Mouse (Mus musculus): ENCODE measurements at regions not wholly inside any gene's neighbourhood (a gene's known extent, or its start where the extent isn't known, plus 50 kb on each side); places are given as distances from the start of the nearest gene placed in this dataset.

DNA sequence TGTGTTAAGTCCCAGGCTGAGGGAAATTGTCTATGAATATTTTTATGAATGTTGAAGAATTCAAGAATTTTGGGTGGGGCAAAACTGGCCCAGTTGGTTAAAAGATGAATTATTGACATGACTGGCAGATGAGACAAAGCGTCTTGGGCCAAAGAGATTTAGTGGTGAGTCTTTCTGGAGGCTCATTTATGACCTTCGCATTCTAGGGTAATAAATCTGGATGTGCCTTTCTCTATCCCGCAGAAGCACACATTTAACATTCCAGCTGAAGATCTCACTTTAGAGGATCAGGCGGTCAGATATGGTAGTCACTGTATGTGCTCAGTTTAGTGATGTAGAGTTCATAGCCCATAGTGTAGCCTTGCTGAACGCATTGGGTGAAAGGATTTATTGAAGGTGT is 296.9 kb upstream of the Gm21798 start:
- DNase-seq (ENCODE audit: low read depth): no peak

DNA sequence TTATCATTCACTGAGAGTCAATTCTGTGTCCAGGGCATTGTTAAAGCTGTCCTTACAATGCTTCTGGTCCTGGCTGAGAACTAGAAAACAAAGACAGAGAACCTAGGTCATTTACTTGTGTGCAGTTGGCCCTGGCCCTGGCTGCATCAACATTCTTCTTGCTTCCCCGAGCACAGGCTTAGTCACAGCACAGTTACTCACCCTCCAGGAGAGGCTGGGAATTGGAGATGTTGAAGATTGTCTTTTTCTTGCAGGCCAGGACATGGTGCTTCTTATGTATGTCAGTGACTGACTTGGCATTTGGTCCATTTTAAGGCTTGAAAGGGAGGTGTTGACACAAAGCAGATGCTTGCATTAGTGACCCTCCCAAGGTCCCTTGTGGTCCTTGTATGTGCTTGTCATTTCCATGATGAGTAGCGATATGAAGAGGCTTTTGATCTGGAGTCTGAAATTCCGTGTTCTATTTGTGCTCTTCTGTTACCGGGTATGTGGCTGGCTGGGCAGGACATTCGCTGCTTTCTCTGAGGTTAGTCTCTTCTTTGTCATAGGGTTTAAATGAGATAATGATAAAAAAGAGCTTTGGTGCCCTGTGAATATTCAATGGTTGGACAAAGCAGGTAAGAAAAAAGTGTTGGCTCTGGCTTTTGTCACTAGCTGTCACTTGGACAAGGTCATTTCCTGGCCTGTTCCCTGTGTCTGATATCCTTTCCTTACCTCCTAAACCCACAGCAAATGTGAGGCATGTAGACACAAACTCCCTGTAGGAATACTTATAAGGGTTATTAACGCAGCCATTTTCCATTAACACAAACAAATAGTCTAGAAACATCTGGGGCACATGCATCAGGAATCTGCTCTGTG is 285.0 kb upstream of the Gm21798 start:
- no peak for DNase-seq (ENCODE audit: low read depth)

DNA sequence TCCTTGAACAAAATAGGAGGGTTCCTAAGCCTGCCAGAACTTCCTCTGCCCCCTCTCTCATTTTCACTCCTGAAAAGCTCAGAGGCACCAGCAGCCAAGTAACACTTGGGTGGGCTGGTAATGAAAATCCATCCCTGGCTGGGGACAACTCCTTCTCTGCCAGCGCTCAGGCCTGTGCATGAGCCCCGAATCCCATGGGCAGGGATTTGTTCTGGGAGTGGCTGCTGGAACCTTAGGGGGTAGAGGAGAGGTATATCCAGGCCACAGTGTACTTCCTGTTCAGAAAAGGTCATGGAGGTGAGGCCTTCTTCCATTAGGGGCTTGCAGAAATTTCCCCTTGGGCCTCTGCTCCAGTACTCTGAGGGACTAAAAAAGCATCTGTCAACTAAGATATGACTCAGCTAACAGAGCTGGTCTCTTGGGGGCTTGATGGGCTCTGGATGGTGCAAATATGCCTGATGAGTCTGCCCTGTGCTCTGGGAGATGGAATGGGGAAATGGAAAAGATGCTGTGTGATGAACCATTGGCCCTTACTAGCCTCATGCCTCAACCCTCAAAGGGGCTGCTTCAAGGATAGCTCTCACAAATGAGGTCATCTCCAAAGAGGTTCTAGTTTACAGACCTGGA is 284.2 kb upstream of the Gm21798 start:
- no peak for DNase-seq (ENCODE audit: low read depth)

DNA sequence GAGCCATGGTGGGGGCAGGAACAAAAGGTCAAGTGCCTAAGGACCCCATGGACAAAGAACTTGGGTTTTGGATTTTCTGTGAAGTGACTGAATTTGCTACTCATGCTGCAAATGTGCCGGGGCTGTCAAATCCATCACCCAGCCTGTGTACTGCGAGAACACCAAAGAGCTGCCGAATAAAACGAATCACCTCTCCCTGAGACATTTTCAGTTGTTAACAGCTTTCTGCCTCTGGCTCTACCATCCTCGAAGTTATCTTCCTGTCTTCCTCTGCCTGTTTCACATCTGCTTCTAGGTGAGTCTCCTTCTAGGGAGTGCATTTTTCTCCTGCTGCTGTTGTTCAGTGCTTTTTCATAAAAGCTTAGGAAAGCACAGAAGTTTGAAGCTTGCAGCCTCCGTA is 283.3 kb upstream of the Gm21798 start:
- no peak for DNase-seq (ENCODE audit: low read depth)

DNA sequence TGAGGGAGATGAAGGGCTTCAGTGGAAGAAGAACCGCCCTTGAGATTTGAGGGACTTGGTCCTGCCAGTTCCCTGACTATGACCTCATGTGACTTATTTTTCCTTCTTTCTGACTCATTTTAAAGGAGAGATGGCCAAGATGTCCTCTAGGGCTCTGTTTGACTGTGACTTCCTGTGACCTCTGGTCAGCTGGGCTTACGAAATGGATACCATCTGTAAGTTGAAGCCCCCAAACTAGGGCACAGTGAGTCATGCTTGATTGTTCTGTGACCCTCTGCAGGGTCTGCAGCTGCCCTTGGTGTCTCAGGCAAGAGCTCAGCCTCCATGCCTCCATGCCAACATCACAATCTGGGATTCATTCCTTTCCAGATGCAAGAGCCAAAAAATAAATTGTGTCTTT is 282.3 kb upstream of the Gm21798 start:
- DNase-seq (ENCODE audit: low read depth): no peak

DNA sequence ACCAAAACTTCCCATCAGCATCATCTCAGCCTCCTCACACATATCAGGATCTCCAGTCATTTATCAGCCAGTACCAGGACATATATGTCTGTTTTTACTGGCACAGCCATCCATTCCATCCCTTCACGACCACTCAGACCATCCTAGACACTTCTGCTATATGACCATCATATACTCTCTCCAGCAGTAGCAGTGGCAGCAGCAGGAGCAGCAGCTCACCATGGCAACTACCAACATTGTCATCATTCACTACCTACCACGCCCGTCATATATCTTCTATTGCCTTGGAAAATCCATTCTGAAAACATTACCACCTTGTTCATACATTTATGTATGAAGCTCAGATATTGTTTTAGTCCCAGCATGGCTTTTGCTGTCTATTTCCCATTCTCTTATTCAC is 276.1 kb upstream of the Gm21798 start:
- DNase-seq (ENCODE audit: low read depth): no peak

DNA sequence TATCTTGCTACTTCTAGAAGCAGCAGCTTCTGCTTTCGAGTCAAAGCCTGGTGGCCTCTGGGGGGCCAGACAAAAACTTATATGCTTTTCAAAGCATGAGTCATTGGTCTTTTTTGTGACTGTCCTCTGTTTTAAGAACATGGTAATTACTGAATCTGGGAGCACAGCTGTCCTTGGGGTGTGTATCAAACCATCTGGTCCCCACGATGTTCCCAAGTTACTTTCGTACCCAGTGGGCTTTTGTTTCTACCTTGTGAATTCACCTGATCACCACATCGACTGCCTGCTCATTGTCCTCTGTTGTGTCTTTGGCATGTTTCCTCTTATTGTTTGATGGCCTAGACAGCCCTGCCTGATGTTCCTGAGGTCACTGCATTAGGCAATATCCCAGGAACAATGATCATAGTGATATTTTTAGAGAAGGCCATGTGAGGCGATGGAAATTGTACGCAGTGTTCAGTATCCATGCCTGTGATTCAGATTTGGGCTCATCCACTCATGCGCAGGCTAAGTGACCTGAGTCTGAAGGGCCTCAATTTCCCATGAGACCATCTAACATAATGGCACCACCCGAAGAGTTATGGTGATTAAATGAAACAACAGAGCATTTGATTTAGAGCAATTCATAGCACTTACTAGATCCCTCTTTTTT is 275.1 kb upstream of the Gm21798 start:
- DNase-seq (ENCODE audit: low read depth): no peak

DNA sequence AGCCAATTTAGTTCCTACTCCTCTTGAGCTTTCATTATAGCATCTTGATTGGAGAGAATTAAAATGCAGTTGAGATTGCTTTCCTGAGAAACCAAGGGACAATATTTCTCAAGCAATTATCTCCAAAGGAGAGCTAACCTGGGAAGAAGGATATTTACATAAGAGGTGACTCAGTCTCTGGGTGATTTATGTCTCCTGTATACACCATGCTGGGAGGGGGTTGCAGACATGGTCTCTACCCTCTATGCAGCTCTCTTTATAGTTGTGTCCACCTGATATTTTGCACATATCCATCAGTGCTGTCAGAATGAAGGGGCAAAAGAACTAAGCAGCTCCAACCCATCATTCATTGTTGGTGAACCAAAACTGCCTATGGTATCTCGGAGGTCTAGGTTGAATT is 274.6 kb upstream of the Gm21798 start:
- DNase-seq (ENCODE audit: low read depth): no peak

DNA sequence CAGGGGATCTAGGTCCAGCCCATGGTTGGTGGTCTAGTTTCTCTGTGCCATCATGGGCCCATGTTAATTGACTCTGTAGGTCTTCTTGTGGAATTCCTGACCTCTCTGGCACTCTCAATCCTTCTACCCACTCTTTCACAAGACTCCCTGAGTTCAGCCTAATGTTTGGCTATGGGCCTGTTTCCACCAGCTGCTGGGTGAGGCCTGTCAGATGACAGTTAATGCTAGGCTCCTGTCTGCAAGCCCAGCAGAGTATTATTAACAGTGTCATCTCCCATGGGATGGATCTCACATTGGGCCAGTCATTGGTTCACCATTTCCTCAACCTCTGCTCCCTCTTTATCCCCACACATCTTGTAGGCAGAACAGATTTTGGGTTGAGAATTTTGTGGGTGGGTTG is 271.5 kb upstream of the Gm21798 start:
- DNase-seq (ENCODE audit: low read depth): no peak

DNA sequence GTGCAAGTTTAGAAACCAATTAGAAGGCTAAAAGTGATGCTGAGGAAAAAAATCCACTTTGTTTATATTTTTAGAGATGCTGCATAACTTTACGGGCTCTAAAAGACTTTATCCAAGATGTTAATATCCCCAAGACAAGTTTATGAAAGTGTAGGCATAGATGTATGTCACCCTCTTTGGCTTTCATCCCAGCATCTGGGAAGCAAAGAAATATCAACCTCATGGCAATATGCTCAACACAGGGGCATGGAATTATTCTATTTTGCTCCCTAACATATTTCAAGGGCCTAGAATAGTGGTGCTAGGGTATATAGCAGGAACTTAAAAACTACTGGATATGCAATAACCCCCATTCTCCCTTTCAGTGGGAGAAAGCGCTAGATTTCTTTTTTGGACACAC is 260.0 kb upstream of the Gm21798 start:
- no peak for DNase-seq (ENCODE audit: low read depth)

DNA sequence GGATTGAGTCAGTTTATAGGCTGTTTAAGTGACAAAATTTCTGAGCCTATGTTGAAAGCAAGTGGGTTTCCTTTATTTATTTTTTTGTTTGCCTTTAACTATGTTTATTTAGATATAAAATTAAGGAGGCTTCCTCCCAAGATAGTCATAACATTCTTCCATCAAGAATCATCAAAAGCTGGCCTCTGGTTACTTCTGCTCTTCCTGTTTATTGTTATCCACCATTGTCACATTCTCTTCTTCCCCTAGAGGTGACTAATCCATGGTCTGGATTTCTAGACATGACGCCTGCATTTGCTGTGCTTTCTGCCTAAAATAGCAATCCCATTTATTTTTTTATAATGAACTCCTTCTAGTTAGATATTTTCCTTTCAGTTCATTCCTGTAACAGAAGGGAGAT is 259.3 kb upstream of the Gm21798 start:
- no peak for DNase-seq (ENCODE audit: low read depth)

DNA sequence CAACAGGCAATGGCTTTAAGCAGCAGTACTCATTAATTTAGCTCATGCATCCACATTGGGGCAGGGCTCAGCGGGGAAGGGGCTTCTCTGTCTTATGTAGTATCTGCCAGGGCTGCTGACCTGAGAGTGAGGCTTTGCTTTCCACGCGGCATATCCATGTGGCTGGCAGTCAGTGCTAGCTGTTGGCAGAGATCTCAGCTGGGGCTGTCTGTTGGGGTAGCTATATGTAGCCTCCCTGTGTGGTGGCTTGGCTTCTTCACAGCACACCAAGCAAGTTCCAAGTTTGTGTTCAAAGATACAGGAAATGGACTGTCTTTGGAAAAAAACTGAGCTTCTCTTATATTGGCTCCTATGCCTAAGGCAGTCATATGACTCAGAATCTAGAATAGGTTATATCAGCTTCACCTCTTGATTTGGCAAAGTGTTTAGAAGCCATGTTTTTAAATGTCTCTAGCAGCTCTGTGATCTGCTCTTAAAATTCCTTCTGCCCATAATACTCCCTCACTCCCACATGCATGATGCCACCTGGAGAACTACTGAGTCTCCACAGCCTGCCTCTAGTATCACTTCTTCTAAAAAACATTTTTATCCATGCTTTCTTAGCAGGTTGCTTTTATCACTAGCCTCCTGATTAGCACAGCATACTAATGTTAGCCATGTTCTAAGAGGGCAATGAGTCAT is 254.9 kb upstream of the Gm21798 start:
- DNase-seq (ENCODE audit: low read depth): no peak

DNA sequence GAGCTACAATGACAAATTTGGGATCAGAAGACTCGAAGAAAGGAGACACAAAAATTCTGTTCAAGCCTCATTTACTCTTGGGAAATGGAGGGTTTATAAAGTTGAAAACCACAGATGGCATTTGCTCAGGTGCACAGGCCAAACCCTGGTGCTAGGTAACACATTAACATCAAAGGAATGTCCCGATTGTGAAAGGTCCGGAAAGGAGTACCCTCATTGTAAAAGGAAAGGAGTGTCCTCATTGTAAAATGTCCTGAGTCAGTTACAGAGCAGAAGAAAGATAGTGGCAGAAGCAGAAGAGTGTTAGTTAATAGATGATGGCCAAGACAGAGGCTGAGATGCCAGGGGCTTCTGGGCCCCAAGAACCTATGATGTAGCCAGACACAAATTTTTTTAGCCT is 252.8 kb upstream of the Gm21798 start:
- DNase-seq (ENCODE audit: low read depth): no peak

DNA sequence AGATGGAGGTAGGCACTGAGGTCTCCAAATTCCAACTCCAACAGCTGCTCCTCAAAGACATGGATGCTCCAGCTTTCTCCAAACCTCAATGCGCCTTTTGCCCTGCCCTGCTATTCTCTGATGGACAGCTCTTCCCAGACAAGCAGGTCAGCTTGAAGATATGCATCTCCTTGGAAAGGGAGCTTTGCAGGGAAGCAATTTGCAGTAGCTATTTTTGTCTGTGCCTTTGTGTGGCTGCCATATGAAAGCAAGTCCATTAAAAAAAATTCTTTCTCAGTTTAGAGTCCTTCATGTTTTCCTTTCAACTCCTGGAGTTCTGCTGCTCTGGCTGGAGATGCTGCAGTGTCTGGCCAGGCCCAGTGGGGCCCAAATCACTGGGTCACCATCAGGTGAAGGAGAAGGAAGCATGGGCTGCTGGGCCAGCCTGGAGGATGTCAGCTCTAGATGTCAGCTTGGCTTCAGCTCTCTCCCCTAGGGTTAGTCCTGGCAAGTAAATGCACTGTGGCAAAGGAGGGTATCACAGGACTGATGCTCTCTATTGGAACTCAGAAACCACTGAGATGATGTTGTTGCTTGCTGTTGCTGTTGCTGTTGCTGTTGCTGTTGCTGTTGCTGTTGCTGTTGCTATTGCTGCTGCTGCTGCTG is 240.5 kb upstream of the Gm21798 start:
- DNase-seq (ENCODE audit: low read depth): no peak

DNA sequence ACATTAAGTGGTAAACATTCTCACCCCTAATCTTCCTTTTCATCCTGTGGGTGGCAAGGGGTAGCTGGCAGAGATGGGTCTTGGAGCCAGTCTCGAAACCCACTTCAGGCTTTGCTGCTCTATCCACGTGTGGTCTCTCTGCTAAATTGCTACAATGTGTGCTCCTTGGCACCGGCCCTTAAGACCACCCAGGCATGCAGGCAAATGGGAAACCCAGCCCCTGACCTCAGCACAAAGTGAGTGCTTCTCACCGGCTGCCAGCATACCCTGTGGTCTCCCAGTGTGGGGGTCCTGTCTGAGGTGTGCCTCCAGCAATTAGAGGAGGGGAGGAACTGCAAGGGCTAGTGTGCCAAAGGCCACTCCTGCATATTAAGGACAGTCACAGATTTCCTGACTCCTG is 238.5 kb upstream of the Gm21798 start:
- no peak for DNase-seq (ENCODE audit: low read depth)

DNA sequence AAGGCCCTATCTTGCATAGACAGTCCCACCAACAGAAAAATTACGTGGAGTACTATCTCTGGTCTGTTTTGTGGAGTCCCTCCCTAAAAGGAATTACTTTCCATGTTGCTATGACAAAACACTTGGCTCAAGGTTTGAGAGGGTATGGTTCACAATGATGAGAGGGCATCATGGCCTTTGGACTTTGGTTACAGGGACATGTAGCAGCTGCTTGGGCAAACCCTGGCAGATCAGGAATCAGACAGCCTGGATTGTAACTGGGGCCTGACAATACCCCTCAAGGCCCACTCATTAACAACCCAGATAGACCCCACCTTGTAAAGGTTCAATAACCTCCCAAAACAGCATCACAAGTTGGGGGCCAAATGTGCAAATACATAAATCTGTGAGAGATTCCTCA is 237.0 kb upstream of the Gm21798 start:
- no peak for DNase-seq (ENCODE audit: low read depth)

DNA sequence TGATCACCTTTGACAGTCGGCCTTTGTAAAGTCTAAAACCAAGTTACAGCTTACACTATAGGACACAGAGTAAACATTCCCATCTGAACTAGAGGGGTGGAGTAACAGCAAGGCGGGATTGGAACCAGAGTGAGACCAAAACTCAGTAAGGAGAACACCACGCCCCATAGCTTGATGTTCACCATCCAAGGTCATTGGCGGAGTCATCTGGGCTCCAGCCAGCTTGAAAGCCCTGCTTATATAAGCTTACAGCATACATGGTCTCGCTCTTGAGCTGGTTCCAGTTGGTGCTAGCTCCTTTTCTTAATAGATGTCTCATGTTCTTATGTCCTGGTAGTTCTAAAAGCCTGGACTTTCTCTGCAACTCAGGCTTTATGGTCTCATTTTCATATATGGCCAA is 236.4 kb upstream of the Gm21798 start:
- no peak for DNase-seq (ENCODE audit: low read depth)

DNA sequence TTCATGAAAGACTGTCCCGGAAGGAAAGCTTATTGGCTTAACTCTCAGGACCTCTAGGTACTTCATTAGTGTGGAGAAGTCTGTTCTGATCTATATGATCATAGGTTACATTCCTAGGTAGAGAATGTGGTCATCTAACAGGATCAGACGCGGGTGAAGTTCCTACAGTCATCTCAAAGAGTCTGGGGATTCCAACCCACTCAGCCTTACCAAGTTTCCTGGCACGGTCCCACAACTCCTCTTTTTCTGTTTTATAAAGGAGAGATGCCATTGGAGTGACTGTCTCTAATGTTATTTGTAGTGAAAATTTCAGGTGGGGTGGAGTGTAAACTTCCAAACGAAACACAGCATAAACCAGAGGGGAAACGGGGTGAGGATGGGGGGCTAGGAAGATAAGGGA is 233.4 kb upstream of the Gm21798 start:
- no peak for DNase-seq (ENCODE audit: low read depth)

DNA sequence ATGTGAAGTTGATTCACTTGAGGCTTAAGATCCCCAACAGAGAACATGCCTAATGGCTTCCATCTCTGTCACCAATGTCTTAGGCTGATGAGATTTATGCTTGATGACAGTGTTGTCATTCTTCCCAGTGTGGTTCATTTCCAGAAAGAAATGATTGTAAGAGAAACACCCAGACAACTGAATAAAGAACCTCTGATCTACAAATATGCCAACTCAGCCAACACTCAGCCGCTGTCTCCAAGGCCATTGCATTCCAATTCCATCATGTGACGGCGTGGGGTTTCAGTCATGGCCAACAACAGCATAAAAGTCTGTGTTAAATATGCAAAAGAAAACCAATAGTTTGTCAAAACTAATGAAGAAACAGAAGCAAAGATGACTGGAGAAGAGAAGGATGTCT is 230.7 kb upstream of the Gm21798 start:
- DNase-seq (ENCODE audit: low read depth): no peak

DNA sequence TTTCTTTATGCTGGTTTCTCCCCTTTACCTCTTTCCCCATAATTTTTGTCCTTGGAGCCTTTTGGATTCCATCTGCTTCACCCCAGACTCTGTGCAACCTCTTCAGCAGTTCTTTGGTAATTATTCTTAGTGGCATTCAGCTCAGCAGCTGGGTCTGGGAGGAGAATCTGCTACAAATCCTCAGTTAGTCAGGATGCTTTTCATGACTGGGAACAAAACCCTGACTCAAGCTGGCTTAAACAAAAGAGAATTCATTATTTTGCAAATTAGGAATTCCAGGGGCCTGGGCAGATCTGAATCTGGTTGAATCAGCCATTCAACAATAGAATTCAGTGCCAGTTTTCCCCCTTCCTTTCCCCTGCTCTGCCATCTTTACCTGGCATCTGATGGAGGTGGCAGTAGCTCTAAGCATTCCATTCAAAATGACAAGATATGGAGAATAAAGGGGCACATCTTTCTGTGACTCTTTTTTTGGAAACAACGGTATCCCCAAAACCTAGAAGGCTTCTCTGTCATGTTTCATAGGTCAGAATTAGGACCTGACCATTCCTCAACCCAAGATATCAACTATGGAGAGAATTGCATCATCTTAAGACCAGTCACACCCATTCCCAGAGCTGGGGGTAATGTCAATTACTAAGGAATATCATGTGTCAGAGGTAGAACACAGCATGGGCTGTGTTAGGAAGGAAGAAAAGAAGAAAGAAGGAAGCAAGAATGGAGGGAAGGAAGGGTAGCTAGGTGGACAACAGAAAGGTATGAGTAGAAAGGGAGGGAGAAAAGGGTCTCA is 227.2 kb upstream of the Gm21798 start:
- no peak for DNase-seq (ENCODE audit: low read depth)

DNA sequence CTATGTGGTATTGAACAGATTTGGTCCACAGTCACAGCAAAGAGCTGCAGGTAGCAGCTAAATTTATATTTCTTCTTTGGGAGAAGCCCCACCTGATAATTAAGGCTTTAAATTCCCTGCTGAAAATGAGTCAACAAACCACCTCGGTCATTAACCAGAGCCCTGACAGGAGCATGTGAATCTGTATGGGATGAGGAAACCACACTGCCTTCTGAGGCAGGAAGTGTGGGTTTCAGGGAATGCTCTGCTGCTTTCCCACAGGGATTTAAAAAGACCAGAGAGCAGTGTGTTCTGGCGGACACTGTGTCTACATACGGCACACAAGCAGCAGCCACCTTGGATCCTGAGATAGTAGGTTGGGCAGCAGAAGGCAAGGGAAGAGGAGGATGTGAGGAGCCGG is 204.0 kb upstream of the Gm21798 start:
- DNase-seq (ENCODE audit: low read depth): no peak

DNA sequence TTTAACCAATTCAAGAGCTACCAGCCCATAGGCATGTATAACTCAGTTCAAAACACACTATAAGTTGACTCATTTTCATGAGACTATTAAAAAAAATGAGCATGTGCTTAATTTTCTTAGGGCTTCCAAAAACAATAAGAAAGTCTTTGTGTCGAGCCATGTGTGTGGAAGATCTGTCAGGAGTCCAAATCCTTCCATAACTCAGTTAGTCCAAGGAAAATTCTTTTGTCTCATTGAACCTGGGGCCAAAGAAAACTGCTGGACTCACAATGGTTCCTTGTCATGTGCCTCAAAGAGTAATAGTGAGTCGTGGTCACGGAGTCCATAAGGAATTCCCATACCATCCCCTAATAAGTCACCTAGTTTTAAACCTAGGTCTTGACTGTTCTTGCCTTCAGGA is 199.0 kb upstream of the Gm21798 start:
- no peak for DNase-seq (ENCODE audit: low read depth)

Data from 416B (cell line).